Mouse (Mus musculus): Measurements from ENCODE around the gene Fam184a. TPM values are rescaled to one million over a fixed set of nuclear protein-coding genes. Genes with fewer than 3 reads are reported as not detected.

Gene Fam184a
- polyA plus RNA-seq, 1 experiment from 2014 or later: 5.0 TPM

DNA sequence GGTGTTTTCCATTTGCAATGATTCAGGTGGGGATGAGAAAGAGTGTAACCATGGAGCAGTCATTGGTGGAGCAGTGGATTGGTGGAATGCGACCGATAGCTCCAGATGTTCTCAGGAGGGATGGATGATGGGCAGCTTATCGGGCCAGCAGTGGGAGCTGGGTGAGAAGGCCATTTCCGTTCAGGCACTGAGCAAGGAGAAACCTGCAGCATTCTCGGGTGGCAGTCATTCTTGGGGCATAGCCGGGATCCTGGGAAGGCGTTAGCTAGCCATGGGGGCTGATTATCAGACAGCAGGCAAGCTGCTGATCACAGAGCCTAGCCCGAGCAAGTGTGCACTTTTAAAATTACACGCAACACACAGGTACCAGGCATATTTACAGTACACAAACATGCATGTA lies 46.4 kb downstream of the Fam184a start:
- Histone ChIP-seq H3K9me3 (replicated peaks; ENCODE audit: low read length) (no peaks in the 10 kb centered on the region), H3K36me3 (ENCODE audit: insufficient read depth, low read length) (no peaks in the 10 kb centered on the region), H3K27ac (no peak overlapping the region), H3K4me3 (replicated peaks; ENCODE audit: low read depth, low read length) (no peak overlapping the region), H3K4me1 (replicated peaks; ENCODE audit: insufficient read depth, low read length) (no peaks in the 10 kb centered on the region), H3K9ac (ENCODE audit: low read depth, low read length) (no peak overlapping the region), H3K27me3 (ENCODE audit: insufficient read depth, low read length) (no peaks in the 10 kb centered on the region), H3K4me2 (ENCODE audit: low read length) (no peak overlapping the region)
- no peak for TF ChIP-seq CTCF (IDR thresholded peaks at IDR 0.05; ENCODE audit: low read depth)
- no peak for DNase-seq (ENCODE audit: low spot score)
- no peak for ATAC-seq (replicated peaks; ENCODE audit: low FRiP score, low read depth)
- 95% methylated on average over 9 of the region's 9 CpGs for WGBS

DNA sequence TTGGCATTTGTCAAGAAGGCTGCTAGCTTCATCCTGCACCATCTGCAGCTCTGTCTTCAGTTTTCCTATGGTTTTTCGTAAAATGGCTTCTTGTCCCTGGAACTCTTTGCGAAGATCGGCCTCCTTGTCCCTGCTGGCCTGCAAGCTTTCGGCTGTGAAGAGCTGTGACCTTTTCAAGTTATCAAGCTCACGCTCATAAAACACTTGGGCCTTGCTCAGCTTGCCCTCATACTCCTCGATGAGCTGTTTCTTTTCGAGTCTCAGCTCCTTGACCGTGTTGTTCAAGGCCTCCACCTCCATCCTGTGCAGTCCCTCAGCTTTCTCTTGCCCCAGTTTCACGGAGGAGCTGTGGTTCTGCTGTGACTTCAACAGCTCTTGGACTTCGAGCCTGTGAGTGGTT lies 52.4 kb downstream of the Fam184a start:
- no peak for TF ChIP-seq CTCF (IDR thresholded peaks at IDR 0.05; ENCODE audit: low read depth)
- WGBS: 84% methylated on average over 10 of the region's 10 CpGs

DNA sequence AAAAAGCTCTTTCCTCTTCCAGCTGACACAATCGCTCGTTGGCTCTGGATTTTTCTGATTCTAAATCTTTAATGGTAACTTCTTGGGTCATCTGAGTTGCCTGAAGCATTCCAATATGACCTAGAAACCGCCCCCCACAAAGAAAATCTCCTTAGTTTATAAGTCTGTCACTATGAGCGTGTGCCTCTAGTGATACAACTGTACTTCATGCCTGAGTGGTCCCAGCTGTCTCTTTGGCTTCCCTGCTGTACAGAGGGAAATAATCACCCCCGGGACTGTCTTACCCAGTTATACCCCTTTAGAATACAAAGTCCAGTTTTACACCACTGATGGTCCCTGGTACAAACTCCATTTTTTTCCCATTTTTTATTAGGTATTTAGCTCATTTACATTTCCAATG lies 56.2 kb downstream of the Fam184a start:
- Histone ChIP-seq H3K4me1 (replicated peaks; ENCODE audit: insufficient read depth, low read length) (no peaks in the 10 kb centered on the region), H3K4me2 (ENCODE audit: low read length) (no peak overlapping the region), H3K36me3 (ENCODE audit: insufficient read depth, low read length) (no peaks in the 10 kb centered on the region), H3K9ac (ENCODE audit: low read depth, low read length) (no peak overlapping the region), H3K4me3 (replicated peaks; ENCODE audit: low read depth, low read length) (no peak overlapping the region), H3K27ac (no peak overlapping the region), H3K9me3 (replicated peaks; ENCODE audit: low read length) (no peaks in the 10 kb centered on the region), H3K27me3 (ENCODE audit: insufficient read depth, low read length) (no peaks in the 10 kb centered on the region)
- DNase-seq (ENCODE audit: low spot score): peak; percentile 20
- no peak for TF ChIP-seq CTCF (IDR thresholded peaks at IDR 0.05; ENCODE audit: low read depth)
- WGBS: 49% methylated on average over 5 of the region's 5 CpGs
- ATAC-seq (replicated peaks; ENCODE audit: low FRiP score, low read depth): no peak; the same call in 1 of the 2 replicates

More for the DNA sequence above, 52.4 kb downstream of the Fam184a start:
- H3K27me3 ChIP-seq (ENCODE audit: insufficient read depth, low read length): no peaks in the 10 kb centered on the region
- H3K9me3 ChIP-seq (replicated peaks; ENCODE audit: low read length): no peaks in the 10 kb centered on the region
- H3K9ac ChIP-seq (ENCODE audit: low read depth, low read length): no peak overlapping the region
- DNase-seq (ENCODE audit: low spot score) (no peak), ATAC-seq (replicated peaks; ENCODE audit: low FRiP score, low read depth) (no peak)
- H3K36me3 ChIP-seq (ENCODE audit: insufficient read depth, low read length): no peaks in the 10 kb centered on the region
- no peak overlapping the region for H3K4me3 ChIP-seq (replicated peaks; ENCODE audit: low read depth, low read length)
- no peak overlapping the region for H3K4me2 ChIP-seq (ENCODE audit: low read length)
- no peak overlapping the region for H3K27ac ChIP-seq
- no peaks in the 10 kb centered on the region for H3K4me1 ChIP-seq (replicated peaks; ENCODE audit: insufficient read depth, low read length)

DNA sequence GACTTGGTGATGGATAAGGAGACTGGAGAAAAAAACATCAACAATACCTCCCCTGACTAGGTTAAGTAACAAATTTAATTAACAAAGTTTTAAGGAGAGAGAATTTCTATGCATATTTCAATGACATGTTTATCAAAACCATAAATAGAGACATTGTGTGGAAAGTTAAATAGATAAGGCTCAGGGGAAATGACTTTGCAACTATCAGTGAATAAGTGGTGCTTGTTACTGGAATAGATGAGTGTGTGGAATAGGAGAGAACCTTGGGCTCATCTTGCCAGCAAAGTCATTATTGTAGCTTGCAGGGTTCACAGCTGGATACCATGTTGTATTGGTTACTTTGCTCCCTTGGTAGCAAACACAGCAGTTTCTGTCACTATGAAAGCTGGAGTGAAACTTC lies 59.7 kb downstream of the Fam184a start:
- H3K4me2 ChIP-seq (ENCODE audit: low read length): no peak overlapping the region
- H3K9ac ChIP-seq (ENCODE audit: low read depth, low read length): no peak overlapping the region
- no peak for ATAC-seq (replicated peaks; ENCODE audit: low FRiP score, low read depth)
- TF ChIP-seq CTCF (IDR thresholded peaks at IDR 0.05; ENCODE audit: low read depth): no peak
- no peaks in the 10 kb centered on the region for H3K9me3 ChIP-seq (replicated peaks; ENCODE audit: low read length)
- no peak overlapping the region for H3K27ac ChIP-seq
- no peak for DNase-seq (ENCODE audit: low spot score)
- H3K36me3 ChIP-seq (ENCODE audit: insufficient read depth, low read length): no peaks in the 10 kb centered on the region
- no peaks in the 10 kb centered on the region for H3K27me3 ChIP-seq (ENCODE audit: insufficient read depth, low read length)
- H3K4me3 ChIP-seq (replicated peaks; ENCODE audit: low read depth, low read length): no peak overlapping the region
- no peaks in the 10 kb centered on the region for H3K4me1 ChIP-seq (replicated peaks; ENCODE audit: insufficient read depth, low read length)

DNA sequence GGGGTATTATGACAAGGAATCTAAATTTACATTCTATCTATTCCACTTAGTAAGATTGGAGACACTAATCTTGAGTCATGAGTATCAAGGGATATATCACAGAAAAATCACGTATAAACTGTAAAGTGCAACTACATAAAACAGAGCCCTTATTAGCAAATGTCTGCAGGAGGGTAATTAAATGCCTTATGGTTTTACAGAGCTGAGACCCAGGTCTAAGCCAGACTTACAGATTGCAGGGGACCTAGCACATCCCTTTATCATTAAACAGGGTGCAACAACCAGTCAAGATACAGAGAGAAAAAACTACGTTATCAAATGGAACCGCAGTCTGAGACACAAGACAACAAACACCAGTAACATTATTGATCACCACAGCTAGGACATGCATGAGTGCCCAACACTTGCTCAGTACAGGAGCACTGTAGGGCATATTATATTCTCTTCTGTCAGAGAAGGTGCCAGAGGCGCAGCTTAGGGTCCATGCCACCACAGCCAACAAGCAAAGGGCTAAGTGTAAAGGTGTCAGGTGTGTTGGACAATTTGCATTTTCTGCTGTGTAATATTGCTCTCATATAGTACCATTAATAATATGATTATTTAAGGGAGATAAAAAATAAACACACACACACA lies 61.9 kb downstream of the Fam184a start:
- whole genome bisulfite sequencing: 68% methylated on average over 4 of the region's 4 CpGs
- no peak for TF ChIP-seq CTCF (IDR thresholded peaks at IDR 0.05; ENCODE audit: low read depth)
- no peak overlapping the region for H3K4me2 ChIP-seq (ENCODE audit: low read length)
- no peaks in the 10 kb centered on the region for H3K9me3 ChIP-seq (replicated peaks; ENCODE audit: low read length)
- ATAC-seq (replicated peaks; ENCODE audit: low FRiP score, low read depth) (no peak), DNase-seq (ENCODE audit: low spot score) (no peak)
- no peak overlapping the region for H3K9ac ChIP-seq (ENCODE audit: low read depth, low read length)
- no peaks in the 10 kb centered on the region for H3K4me1 ChIP-seq (replicated peaks; ENCODE audit: insufficient read depth, low read length)
- H3K27me3 ChIP-seq (ENCODE audit: insufficient read depth, low read length): no peaks in the 10 kb centered on the region
- no peaks in the 10 kb centered on the region for H3K36me3 ChIP-seq (ENCODE audit: insufficient read depth, low read length)
- H3K4me3 ChIP-seq (replicated peaks; ENCODE audit: low read depth, low read length): no peak overlapping the region
- no peak overlapping the region for H3K27ac ChIP-seq

DNA sequence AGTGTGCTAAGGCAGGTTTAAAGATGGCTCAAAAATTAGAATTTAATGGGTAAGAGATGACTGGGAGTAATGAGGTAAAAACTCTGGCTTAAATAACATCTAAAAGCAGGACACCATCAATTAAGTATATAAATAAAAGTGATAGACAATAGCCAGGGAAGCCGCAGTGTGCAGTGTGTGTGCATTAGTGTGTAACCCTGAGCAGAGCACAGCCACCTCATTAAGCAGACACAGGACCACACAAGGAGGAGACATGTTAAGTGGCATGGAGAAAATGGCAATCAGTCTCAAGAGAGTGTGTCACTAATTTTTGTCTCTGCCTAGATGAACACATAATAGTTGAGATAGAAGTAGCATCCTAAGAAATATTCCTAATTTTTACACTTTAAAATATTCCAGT lies 62.4 kb downstream of the Fam184a start:
- 37% methylated on average over 1 of the region's 1 CpGs for WGBS
- no peak for ATAC-seq (replicated peaks; ENCODE audit: low FRiP score, low read depth)

DNA sequence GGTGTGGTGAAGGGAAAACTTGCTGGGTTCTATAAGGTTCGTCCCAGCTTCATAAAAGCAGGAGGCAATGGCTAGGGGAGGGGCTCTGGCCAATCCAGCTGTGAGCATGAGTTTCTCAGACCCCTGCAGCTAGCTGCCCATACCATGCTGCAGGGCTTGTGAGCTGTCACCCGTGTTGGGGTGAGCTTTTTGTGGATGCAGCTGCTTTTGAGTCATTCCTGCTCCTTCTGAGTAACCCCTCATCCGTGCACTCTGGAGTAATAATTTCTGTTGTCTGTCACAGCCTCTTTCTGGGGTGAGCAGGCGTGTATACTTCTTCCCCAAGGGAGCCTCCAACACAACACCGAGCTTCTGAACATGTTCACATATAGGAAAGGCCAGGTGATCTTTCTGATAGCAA lies 63.0 kb downstream of the Fam184a start:
- WGBS: 31% methylated on average over 5 of the region's 5 CpGs
- TF ChIP-seq CTCF (IDR thresholded peaks at IDR 0.05; ENCODE audit: low read depth): no peak
- no peak overlapping the region for H3K4me2 ChIP-seq (ENCODE audit: low read length)
- no peaks in the 10 kb centered on the region for H3K36me3 ChIP-seq (ENCODE audit: insufficient read depth, low read length)
- no peaks in the 10 kb centered on the region for H3K4me1 ChIP-seq (replicated peaks; ENCODE audit: insufficient read depth, low read length)
- no peaks in the 10 kb centered on the region for H3K9me3 ChIP-seq (replicated peaks; ENCODE audit: low read length)
- H3K9ac ChIP-seq (ENCODE audit: low read depth, low read length): no peak overlapping the region
- no peak overlapping the region for H3K4me3 ChIP-seq (replicated peaks; ENCODE audit: low read depth, low read length)
- no peak overlapping the region for H3K27ac ChIP-seq
- no peak for DNase-seq (ENCODE audit: low spot score)
- ATAC-seq (replicated peaks; ENCODE audit: low FRiP score, low read depth): no peak; the same call in 1 of the 2 replicates
- no peaks in the 10 kb centered on the region for H3K27me3 ChIP-seq (ENCODE audit: insufficient read depth, low read length)

More for the DNA sequence above, 62.4 kb downstream of the Fam184a start:
- Histone ChIP-seq H3K4me2 (ENCODE audit: low read length) (no peak overlapping the region), H3K36me3 (ENCODE audit: insufficient read depth, low read length) (no peaks in the 10 kb centered on the region), H3K27me3 (ENCODE audit: insufficient read depth, low read length) (no peaks in the 10 kb centered on the region), H3K9me3 (replicated peaks; ENCODE audit: low read length) (no peaks in the 10 kb centered on the region), H3K4me3 (replicated peaks; ENCODE audit: low read depth, low read length) (no peak overlapping the region), H3K27ac (no peak overlapping the region), H3K4me1 (replicated peaks; ENCODE audit: insufficient read depth, low read length) (no peaks in the 10 kb centered on the region), H3K9ac (ENCODE audit: low read depth, low read length) (no peak overlapping the region)
- DNase-seq (ENCODE audit: low spot score): no peak
- TF ChIP-seq CTCF (IDR thresholded peaks at IDR 0.05; ENCODE audit: low read depth): no peak
